Mouse (Mus musculus) lung, postnatal 36 days (tissue): ENCODE results near the gene Kcnc4.
A peak's percentile ranks its signal among the peaks of the same experiment; 100 is the strongest.

Experiments used
- DNase-seq: peaks from one replicate; pipeline ENCODE4 v3.0.0; 2022; ENCODE audit warnings: mixed read lengths

Gene Kcnc4

GRCm38 (mm10) chr3:107459196-107459772 is at the start of gene Kcnc4:
Kcnc4 (minus strand) TSS chr3:107459552.
- no peak for DNase-seq

GRCm38 (mm10) chr3:107508696-107509095 is 49.3 kb upstream of the Kcnc4 start:
- DNase-seq = no peak

- no peak for DNase-seq
Observed at GRCm38 (mm10) chr3:107507966-107508365, 48.6 kb upstream of the Kcnc4 start.

- no peak for DNase-seq
Observed at GRCm38 (mm10) chr3:107506531-107506930, 47.2 kb upstream of the Kcnc4 start.

- DNase-seq = no peak
Observed at GRCm38 (mm10) chr3:107505464-107506367, 46.4 kb upstream of the Kcnc4 start.

GRCm38 (mm10) chr3:107504542-107504941 is 45.2 kb upstream of the Kcnc4 start:
- no peak for DNase-seq

- DNase-seq = no peak
Observed at GRCm38 (mm10) chr3:107503716-107504115, 44.4 kb upstream of the Kcnc4 start.

- no peak for DNase-seq
Observed at GRCm38 (mm10) chr3:107501702-107502151, 42.4 kb upstream of the Kcnc4 start.

- no peak for DNase-seq
Observed at GRCm38 (mm10) chr3:107500301-107500700, 40.9 kb upstream of the Kcnc4 start.

GRCm38 (mm10) chr3:107496086-107496850 is 36.9 kb upstream of the Kcnc4 start:
- no peak for DNase-seq

- no peak for DNase-seq
Observed at GRCm38 (mm10) chr3:107495524-107495923, 36.2 kb upstream of the Kcnc4 start.

GRCm38 (mm10) chr3:107491459-107491858 is 32.1 kb upstream of the Kcnc4 start:
- DNase-seq = no peak

GRCm38 (mm10) chr3:107488637-107489036 is 29.3 kb upstream of the Kcnc4 start:
- DNase-seq = no peak

- DNase-seq = no peak
Observed at GRCm38 (mm10) chr3:107483290-107483689, 23.9 kb upstream of the Kcnc4 start.

GRCm38 (mm10) chr3:107480660-107481059 is 21.3 kb upstream of the Kcnc4 start:
- no peak for DNase-seq

- peak; percentile 26 for DNase-seq
Observed at GRCm38 (mm10) chr3:107472198-107472597, 12.8 kb upstream of the Kcnc4 start.

- DNase-seq = no peak
Observed at GRCm38 (mm10) chr3:107469059-107469458, 9.7 kb upstream of the Kcnc4 start.

- DNase-seq = no peak
Observed at GRCm38 (mm10) chr3:107468106-107468505, 8.8 kb upstream of the Kcnc4 start.

- DNase-seq = peak; percentile 79
Observed at GRCm38 (mm10) chr3:107466577-107466976, 7.2 kb upstream of the Kcnc4 start.

- DNase-seq = peak; percentile 67
Observed at GRCm38 (mm10) chr3:107462160-107462559, 2.8 kb upstream of the Kcnc4 start.

GRCm38 (mm10) chr3:107459773-107460431 is 550 bp upstream of the Kcnc4 start:
- DNase-seq = no peak

GRCm38 (mm10) chr3:107458528-107459195 is 690 bp downstream of the Kcnc4 start:
- DNase-seq = no peak
